Mouse (Mus musculus) cerebellum, adult 2 months (tissue): ENCODE results near the gene Sgsm3.

ENCODE experiments used
- CTCF ChIP-seq: fragments of 200-500 bp; IDR thresholded peaks from 2 replicates; pipeline ENCODE4 v1.5.1; 2011; ENCODE audit warnings: low read depth, mild to moderate bottlenecking, control low read depth, low read length, moderate library complexity, borderline replicate concordance; ENCODE audit not compliant: insufficient read depth
- POLR2A ChIP-seq: fragments of 200-500 bp; IDR thresholded peaks from 2 replicates; pipeline ENCODE4 v1.6.1; 2011; ENCODE audit warnings: low read length, control low read depth, borderline replicate concordance; ENCODE audit not compliant: insufficient read depth

DNA sequence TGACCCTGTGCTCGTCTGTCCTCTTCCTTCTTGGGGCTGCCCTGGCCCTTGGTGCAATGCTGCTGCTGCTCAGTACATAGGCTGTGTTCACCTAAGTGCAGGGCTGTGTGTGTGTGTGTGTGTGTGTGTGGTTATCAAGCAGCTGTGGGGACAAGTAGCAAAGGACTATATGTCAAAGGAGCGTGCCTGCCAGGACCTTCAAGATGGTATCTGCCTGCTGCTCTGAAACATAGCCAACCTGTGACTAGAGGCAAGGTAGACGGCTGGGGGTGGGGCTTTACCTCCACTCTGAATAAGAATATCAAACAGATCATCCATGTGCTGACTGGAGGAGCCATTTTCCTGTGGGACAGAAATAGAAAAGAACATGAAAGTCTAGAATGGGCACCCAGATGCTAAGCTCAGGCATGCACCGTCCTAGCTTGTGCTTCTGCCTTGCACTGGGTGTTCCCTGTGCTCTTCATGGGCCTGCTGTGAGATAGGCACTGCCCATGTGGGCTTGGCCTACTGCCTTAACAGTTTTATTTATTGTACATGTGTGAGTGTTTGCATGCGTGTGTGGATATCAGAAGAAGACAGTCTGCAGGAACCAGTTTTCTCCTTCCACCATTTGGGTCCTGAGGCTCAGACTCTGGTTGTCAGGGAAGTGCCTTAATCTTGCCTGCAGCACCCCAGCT, 37.6 kb downstream of the Sgsm3 start:
- TF ChIP-seq POLR2A (no peak), CTCF (no peak)
